Mouse (Mus musculus): ENCODE results near the gene Slc25a42.

DNA sequence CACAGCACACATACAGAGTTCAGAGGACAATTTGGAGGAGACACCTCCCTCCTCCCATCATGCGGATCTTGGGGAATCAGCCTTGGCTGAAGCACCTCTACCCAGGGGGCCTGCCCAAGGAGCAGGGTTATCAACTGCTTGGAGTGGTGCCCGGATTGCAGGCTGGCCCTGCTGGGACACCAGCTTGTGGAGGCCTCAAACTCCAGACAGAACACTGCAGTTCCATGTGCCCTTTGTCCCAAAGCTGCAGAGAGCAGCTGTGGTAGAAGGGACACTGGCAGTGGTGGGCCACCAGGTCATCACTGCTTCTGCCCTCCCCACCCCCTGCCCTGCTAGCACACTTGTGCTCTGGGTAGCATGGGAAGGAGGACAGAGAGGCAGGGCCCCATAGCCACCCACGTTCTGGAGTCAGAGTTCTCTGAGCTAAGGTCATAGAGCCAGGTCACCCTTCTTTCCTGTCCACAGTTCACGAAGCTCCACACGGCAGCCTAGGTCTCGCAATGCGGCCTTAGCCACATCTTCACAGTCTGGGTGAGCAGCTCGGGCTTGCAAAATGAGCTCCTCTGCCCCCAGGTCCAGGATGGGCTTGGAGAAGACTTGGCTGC lies 8.2 kb upstream of the Slc25a42 start:
- no peak for TF ChIP-seq CTCF (conservative IDR thresholded peaks at IDR 0.05 in 1 of 2, IDR thresholded peaks at IDR 0.05 in 1 of 2; ENCODE audit: low read depth in 2 of 2, low read length in 2 of 2)
- TF ChIP-seq SMC3 (IDR thresholded peaks at IDR 0.05; ENCODE audit: low read depth, low read length): no peak
- TF ChIP-seq MAZ (IDR thresholded peaks at IDR 0.05; ENCODE audit: low read depth, low read length): no peak
- TF ChIP-seq EP300 (IDR thresholded peaks at IDR 0.05; ENCODE audit: low read length): no peak
- no peak for TF ChIP-seq ZKSCAN1 (IDR thresholded peaks at IDR 0.05; ENCODE audit: borderline replicate concordance, low read depth, low read length)
- no peak for TF ChIP-seq E2F4 (IDR thresholded peaks at IDR 0.05; ENCODE audit: insufficient replicate concordance, low read depth, low read length)
- TF ChIP-seq BHLHE40 (IDR thresholded peaks at IDR 0.05; ENCODE audit: low read depth, low read length): no peak
- TF ChIP-seq HCFC1 (IDR thresholded peaks at IDR 0.05; ENCODE audit: low read depth, low read length): no peak
- no peak for TF ChIP-seq UBTF (IDR thresholded peaks at IDR 0.05; ENCODE audit: low read depth, low read length)
- TF ChIP-seq USF1 (IDR thresholded peaks at IDR 0.05; ENCODE audit: low read depth, low read length): no peak
- no peak for TF ChIP-seq KAT2A (IDR thresholded peaks at IDR 0.05; ENCODE audit: insufficient replicate concordance, low read length)
- TF ChIP-seq MEF2A (IDR thresholded peaks at IDR 0.05; ENCODE audit: borderline replicate concordance, low read depth, low read length): no peak
- TF ChIP-seq POLR2A (IDR thresholded peaks at IDR 0.05; ENCODE audit: low read depth, low read length): no peak
- TF ChIP-seq MYC (IDR thresholded peaks at IDR 0.05; ENCODE audit: low read depth, low read length): no peak

Data from CH12.LX (cell line).